Mouse (Mus musculus) C2C12 (cell line): ENCODE measurements around the gene Tmem117.

Source experiments
- CEBPB ChIP-seq: IDR thresholded peaks from one replicate; pipeline ENCODE4 v1.6.1; 2011; ENCODE audit warnings: low read depth, mild to moderate bottlenecking, control low read depth, moderate library complexity
- CTCF ChIP-seq: IDR thresholded peaks from one replicate; pipeline ENCODE4 v1.5.1; 2011; ENCODE audit not compliant: control insufficient read depth, insufficient read depth, insufficient read length
- FOSL1 ChIP-seq: IDR thresholded peaks from one replicate; pipeline ENCODE4 v1.8.0; 2011; ENCODE audit warnings: mild to moderate bottlenecking, low read length; ENCODE audit not compliant: poor library complexity, insufficient read depth, severe bottlenecking
- MAX ChIP-seq: IDR thresholded peaks from one replicate; pipeline ENCODE4 v1.6.1; 2011; ENCODE audit warnings: mild to moderate bottlenecking, control low read depth
- MYOD1 ChIP-seq: IDR thresholded peaks from one replicate; pipeline ENCODE4 v1.6.1; 2011; ENCODE audit warnings: low read depth; ENCODE audit not compliant: control insufficient read depth, insufficient read length
- MYOG ChIP-seq: IDR thresholded peaks from one replicate; pipeline ENCODE4 v1.6.1; 2011; ENCODE audit not compliant: control insufficient read depth, insufficient read length; ENCODE audit errors: extremely low read depth
- USF1 ChIP-seq: IDR thresholded peaks from one replicate; pipeline ENCODE4 v1.6.1; 2011; ENCODE audit warnings: low read depth, mild to moderate bottlenecking, control low read depth, moderate library complexity

DNA sequence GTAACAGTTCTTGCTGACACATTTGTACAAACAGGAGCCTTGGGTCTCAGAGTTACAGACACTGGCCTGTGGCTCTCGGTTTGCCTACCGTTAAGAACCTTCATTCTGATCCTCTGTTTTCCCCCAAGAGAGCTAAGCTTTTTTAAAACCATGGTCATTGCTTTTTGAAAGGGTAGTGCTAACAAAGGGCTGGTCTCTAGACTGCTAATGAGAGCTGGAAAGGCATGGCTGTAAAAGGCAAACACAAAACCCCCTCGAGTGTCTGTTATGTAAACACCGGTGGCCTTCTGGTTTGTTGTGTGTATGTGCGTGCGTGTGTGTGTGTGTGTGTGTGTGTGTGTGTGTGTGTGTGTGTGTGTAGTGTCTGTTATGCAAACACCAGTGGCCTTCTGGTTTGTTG lies 17.0 kb downstream of the Tmem117 start:
- TF ChIP-seq MYOG (no peak), CTCF (no peak), USF1 (no peak), CEBPB (no peak), MAX (no peak), MYOD1 (no peak), FOSL1 (no peak)
